Mouse (Mus musculus): Measurements from ENCODE around the gene Ccl22. TPM values are rescaled to one million over a fixed set of nuclear protein-coding genes. Genes with fewer than 3 reads are reported as not detected.

Ccl22 gene
- polyA plus RNA-seq, 1 experiment from 2014 or later, result not detected

GRCm38 (mm10) chr8:94778895-94779533 lies 33.6 kb downstream of the Ccl22 start:
- peaks cover 49% of the 10 kb centered on the region for H3K4me1 ChIP-seq (replicated peaks)
- no peaks in the 10 kb centered on the region for H3K9me3 ChIP-seq (replicated peaks)
- no peak overlapping the region for H3K4me2 ChIP-seq
- H3K27me3 ChIP-seq (replicated peaks), result peaks cover 19% of the 10 kb centered on the region
- 73% methylated on average over 10 of the region's 10 CpGs for WGBS
- no peak for ATAC-seq (ENCODE audit: insufficient number of reproducible peaks, low FRiP score)
- no peak overlapping the region for H3K4me3 ChIP-seq
- no peak overlapping the region for H3K9ac ChIP-seq
- H3K27ac ChIP-seq (ENCODE audit: poor library complexity, severe bottlenecking), result no peak overlapping the region
- H3K36me3 ChIP-seq, result no peaks in the 10 kb centered on the region

- no peaks in the 10 kb centered on the region for H3K9me3 ChIP-seq (replicated peaks)
- WGBS, result 89% methylated on average over 16 of the region's 16 CpGs
- H3K9ac ChIP-seq, result no peak overlapping the region
- H3K27me3 ChIP-seq (replicated peaks), result peaks cover 12% of the 10 kb centered on the region
- H3K4me1 ChIP-seq (replicated peaks), result peaks cover 53% of the 10 kb centered on the region
- H3K4me2 ChIP-seq, result no peak overlapping the region
- no peaks in the 10 kb centered on the region for H3K36me3 ChIP-seq
- no peak overlapping the region for H3K27ac ChIP-seq (ENCODE audit: poor library complexity, severe bottlenecking)
- H3K4me3 ChIP-seq, result no peak overlapping the region
- no peak for ATAC-seq (ENCODE audit: insufficient number of reproducible peaks, low FRiP score)
Measured at GRCm38 (mm10) chr8:94779534-94780294, 34.3 kb downstream of the Ccl22 start.

GRCm38 (mm10) chr8:94780491-94781154 lies 35.2 kb downstream of the Ccl22 start:
- no peak overlapping the region for H3K27ac ChIP-seq (ENCODE audit: poor library complexity, severe bottlenecking)
- no peak overlapping the region for H3K4me2 ChIP-seq
- whole genome bisulfite sequencing, result 65% methylated on average over 21 of the region's 21 CpGs
- no peak overlapping the region for H3K4me3 ChIP-seq
- no peak for ATAC-seq (ENCODE audit: insufficient number of reproducible peaks, low FRiP score)
- H3K27me3 ChIP-seq (replicated peaks), result peaks cover 3% of the 10 kb centered on the region; the same call in 1 of the 2 replicates
- no peak overlapping the region for H3K9ac ChIP-seq
- peaks cover 59% of the 10 kb centered on the region for H3K4me1 ChIP-seq (replicated peaks)
- H3K36me3 ChIP-seq, result no peaks in the 10 kb centered on the region
- H3K9me3 ChIP-seq (replicated peaks), result no peaks in the 10 kb centered on the region

GRCm38 (mm10) chr8:94781155-94781837 lies 35.9 kb downstream of the Ccl22 start:
- WGBS, result 52% methylated on average over 7 of the region's 7 CpGs
- H3K27me3 ChIP-seq (replicated peaks), result no peaks in the 10 kb centered on the region
- H3K4me3 ChIP-seq, result no peak overlapping the region
- H3K9me3 ChIP-seq (replicated peaks), result no peaks in the 10 kb centered on the region
- ATAC-seq (ENCODE audit: insufficient number of reproducible peaks, low FRiP score), result no peak
- H3K4me2 ChIP-seq, result peak overlapping the region; percentile 49
- no peak overlapping the region for H3K27ac ChIP-seq (ENCODE audit: poor library complexity, severe bottlenecking)
- H3K36me3 ChIP-seq, result no peaks in the 10 kb centered on the region
- peaks cover 61% of the 10 kb centered on the region for H3K4me1 ChIP-seq (replicated peaks)
- H3K9ac ChIP-seq, result peak overlapping the region; percentile 19; the same call in 1 of the 2 replicates

GRCm38 (mm10) chr8:94781838-94782235 lies 36.4 kb downstream of the Ccl22 start:
- no peak overlapping the region for H3K4me3 ChIP-seq
- no peaks in the 10 kb centered on the region for H3K27me3 ChIP-seq (replicated peaks)
- H3K36me3 ChIP-seq, result no peaks in the 10 kb centered on the region
- WGBS, result 8% methylated on average over 11 of the region's 11 CpGs
- H3K27ac ChIP-seq (ENCODE audit: poor library complexity, severe bottlenecking), result no peak overlapping the region
- no peaks in the 10 kb centered on the region for H3K9me3 ChIP-seq (replicated peaks)
- peak overlapping the region; percentile 49 for H3K4me2 ChIP-seq
- peaks cover 61% of the 10 kb centered on the region for H3K4me1 ChIP-seq (replicated peaks)
- ATAC-seq (ENCODE audit: insufficient number of reproducible peaks, low FRiP score), result peak; percentile 54; the same call in 1 of the 2 replicates
- H3K9ac ChIP-seq, result peak overlapping the region; percentile 19; the same call in 1 of the 2 replicates

GRCm38 (mm10) chr8:94783890-94784289 lies 38.5 kb downstream of the Ccl22 start:
- ATAC-seq (ENCODE audit: insufficient number of reproducible peaks, low FRiP score), result no peak
- H3K4me1 ChIP-seq (replicated peaks), result peaks cover 50% of the 10 kb centered on the region
- WGBS, result 55% methylated on average over 4 of the region's 4 CpGs

GRCm38 (mm10) chr8:94785247-94785985 lies 40.0 kb downstream of the Ccl22 start:
- peaks cover 42% of the 10 kb centered on the region for H3K4me1 ChIP-seq (replicated peaks)
- H3K27me3 ChIP-seq (replicated peaks), result no peaks in the 10 kb centered on the region
- no peaks in the 10 kb centered on the region for H3K36me3 ChIP-seq
- 53% methylated on average over 12 of the region's 12 CpGs for WGBS
- H3K4me2 ChIP-seq, result no peak overlapping the region
- no peak overlapping the region for H3K4me3 ChIP-seq
- no peak overlapping the region for H3K9ac ChIP-seq
- no peak overlapping the region for H3K27ac ChIP-seq (ENCODE audit: poor library complexity, severe bottlenecking)
- no peaks in the 10 kb centered on the region for H3K9me3 ChIP-seq (replicated peaks)
- no peak for ATAC-seq (ENCODE audit: insufficient number of reproducible peaks, low FRiP score)

More at GRCm38 (mm10) chr8:94783890-94784289, 38.5 kb downstream of the Ccl22 start:
- Histone ChIP-seq H3K9me3 (replicated peaks) (no peaks in the 10 kb centered on the region), H3K27me3 (replicated peaks) (no peaks in the 10 kb centered on the region), H3K9ac (no peak overlapping the region), H3K36me3 (no peaks in the 10 kb centered on the region), H3K4me3 (no peak overlapping the region), H3K4me2 (no peak overlapping the region), H3K27ac (ENCODE audit: poor library complexity, severe bottlenecking) (no peak overlapping the region)

- WGBS, result 73% methylated on average over 6 of the region's 6 CpGs
- Histone ChIP-seq H3K4me2 (no peak overlapping the region), H3K36me3 (no peaks in the 10 kb centered on the region), H3K4me3 (no peak overlapping the region), H3K9me3 (replicated peaks) (no peaks in the 10 kb centered on the region), H3K27me3 (replicated peaks) (no peaks in the 10 kb centered on the region), H3K4me1 (replicated peaks) (peaks cover 35% of the 10 kb centered on the region), H3K9ac (no peak overlapping the region), H3K27ac (ENCODE audit: poor library complexity, severe bottlenecking) (no peak overlapping the region)
- ATAC-seq (ENCODE audit: insufficient number of reproducible peaks, low FRiP score), result no peak
Measured at GRCm38 (mm10) chr8:94785995-94786595, 40.7 kb downstream of the Ccl22 start.

GRCm38 (mm10) chr8:94787524-94788501 lies 42.4 kb downstream of the Ccl22 start:
- H3K4me3 ChIP-seq, result no peak overlapping the region
- no peaks in the 10 kb centered on the region for H3K36me3 ChIP-seq
- H3K4me2 ChIP-seq, result no peak overlapping the region
- H3K4me1 ChIP-seq (replicated peaks), result peaks cover 21% of the 10 kb centered on the region
- H3K9ac ChIP-seq, result no peak overlapping the region
- no peak overlapping the region for H3K27ac ChIP-seq (ENCODE audit: poor library complexity, severe bottlenecking)
- ATAC-seq (ENCODE audit: insufficient number of reproducible peaks, low FRiP score), result peak; percentile 83
- H3K9me3 ChIP-seq (replicated peaks), result no peaks in the 10 kb centered on the region
- H3K27me3 ChIP-seq (replicated peaks), result 0 out of 2 replicates have a peak, but pooled peaks cover under 1% of the 10 kb centered on the region
- WGBS, result 66% methylated on average over 15 of the region's 15 CpGs
